Mouse (Mus musculus) embryonic facial prominence, embryonic 11.5 days (tissue): ENCODE data around the gene Rps6kb2. TPM values are rescaled to one million over a fixed set of nuclear protein-coding genes. Genes with fewer than 3 reads are reported as not detected.
"Not testable (repeated sequence)": the region's sequence is repeated elsewhere in the genome, so short reads cannot be mapped to it uniquely, and the experiment has no call there.

Experiments used
- ATAC-seq: fragments of 200-750 bp; cut with Nextera tagmentation; replicated peaks from 2 replicates; pipeline ENCODE4 v1.8.0; 2017; ENCODE audit warnings: low read depth; ENCODE audit not compliant: insufficient number of reproducible peaks, low FRiP score, low TSS enrichment
- DNase-seq: peaks from one replicate; pipeline ENCODE4 v3.0.0-alpha.2; 2015; ENCODE audit warnings: low spot score
- H3K27ac ChIP-seq: fragments of 300-500 bp; sonication (generic); replicated peaks from 2 replicates; pipeline ENCODE4 v1.5.1; 2014; ENCODE audit warnings: mild to moderate bottlenecking, low read depth, low read length, control low read depth
- H3K27me3 ChIP-seq: fragments of 300-500 bp; sonication (generic); 2 replicates; pipeline ENCODE4 v1.6.1; 2014; ENCODE audit warnings: mild to moderate bottlenecking, low read length, moderate library complexity, mixed read lengths; ENCODE audit not compliant: control insufficient read depth, insufficient read depth
- H3K36me3 ChIP-seq: fragments of 300-500 bp; sonication (generic); replicated peaks from 2 replicates; pipeline ENCODE4 v1.6.1; 2014; ENCODE audit warnings: low read depth, mild to moderate bottlenecking, low read length, moderate library complexity, mixed read lengths; ENCODE audit not compliant: control insufficient read depth, insufficient read depth
- H3K4me1 ChIP-seq: fragments of 300-500 bp; sonication (generic); 2 replicates; pipeline ENCODE4 v1.6.1; 2014; ENCODE audit warnings: low read length, mixed read lengths; ENCODE audit not compliant: control insufficient read depth, insufficient read depth
- H3K4me2 ChIP-seq: fragments of 300-500 bp; sonication (generic); 2 replicates; pipeline ENCODE4 v1.6.1; 2014; ENCODE audit warnings: low read depth, mild to moderate bottlenecking, control low read depth, low read length, moderate library complexity
- H3K4me3 ChIP-seq: fragments of 300-500 bp; sonication (generic); 2 replicates; pipeline ENCODE4 v1.5.1; 2014; ENCODE audit warnings: low read depth, low read length, control low read depth
- H3K9ac ChIP-seq: fragments of 300-500 bp; sonication (generic); replicated peaks from 2 replicates; pipeline ENCODE4 v1.6.1; 2014; ENCODE audit warnings: mild to moderate bottlenecking, control low read depth, low read length
- H3K9me3 ChIP-seq: fragments of 300-500 bp; sonication (generic); replicated peaks from 2 replicates; pipeline ENCODE4 v1.6.1; 2016; ENCODE audit warnings: mild to moderate bottlenecking, low read length, inconsistent platforms, mixed read lengths; ENCODE audit not compliant: control insufficient read depth
- WGBS: fragments of 180-500 bp; shearing (Covaris S2); extraction: QIAGEN DNeasy Blood & Tissue Kit; methylation state at CpG from one replicate; pipeline ENCODE4 v1.1.7; 2014; 5-methylcytosine and 5-hydroxymethylcytosine counted together
- polyA plus RNA-seq: library from polyadenylated mRNA; unstranded; fragments of >200 nt; fragmentation: Nextera tagmentation; extraction: Ambion mirVana; gene quantifications from 2 replicates; pipeline ENCODE4 v1.2.1, GENCODE M21; 2014

Gene Rps6kb2
- polyA plus RNA-seq, 1 experiment from 2014 or later, result 42.3 TPM

- H3K36me3 ChIP-seq, result no peaks in the 10 kb centered on the region
- no peak overlapping the region for H3K9ac ChIP-seq
- ATAC-seq (no peak), DNase-seq (no peak)
- WGBS, result 84% methylated on average over 5 of the region's 5 CpGs
- no peak overlapping the region for H3K27ac ChIP-seq
- no peaks in the 10 kb centered on the region for H3K27me3 ChIP-seq
- no peak overlapping the region for H3K4me2 ChIP-seq
- H3K4me3 ChIP-seq, result no peak overlapping the region
- no peaks in the 10 kb centered on the region for H3K4me1 ChIP-seq
- no peaks in the 10 kb centered on the region for H3K9me3 ChIP-seq
Observed at GRCm38 (mm10) chr19:4137913-4138312, 25.2 kb downstream of the Rps6kb2 start.

DNA sequence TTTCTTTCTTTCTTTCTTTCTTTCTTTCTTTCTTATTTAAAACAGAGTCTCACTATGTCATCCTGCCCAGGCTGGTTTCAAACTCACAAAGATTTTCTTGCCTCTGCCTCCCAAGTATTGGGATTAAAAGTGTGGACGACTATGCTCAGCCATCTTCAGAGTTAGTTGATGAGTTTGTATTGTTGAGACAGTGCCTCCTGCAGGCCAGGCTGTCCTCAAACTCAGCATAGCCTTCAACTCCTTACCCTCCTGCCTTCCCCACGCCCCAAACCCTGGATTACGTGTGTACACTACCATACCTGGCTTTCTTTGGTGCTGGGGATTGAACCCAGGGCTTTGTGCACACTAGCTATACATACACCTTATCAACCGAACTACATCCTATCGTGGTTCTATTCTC lies 26.7 kb downstream of the Rps6kb2 start:
- ATAC-seq (no peak), DNase-seq (no peak)
- Histone ChIP-seq H3K27me3 (no peaks in the 10 kb centered on the region), H3K4me3 (no peak overlapping the region), H3K4me2 (no peak overlapping the region), H3K9me3 (no peaks in the 10 kb centered on the region), H3K9ac (no peak overlapping the region), H3K27ac (no peak overlapping the region), H3K36me3 (no peaks in the 10 kb centered on the region), H3K4me1 (no peaks in the 10 kb centered on the region)
- WGBS, result 71% methylated on average over 5 of the region's 5 CpGs

- H3K9ac ChIP-seq, ATAC-seq, H3K36me3 ChIP-seq, H3K4me2 ChIP-seq, H3K9me3 ChIP-seq, DNase-seq, H3K27ac ChIP-seq, H3K27me3 ChIP-seq, H3K4me3 ChIP-seq, H3K4me1 ChIP-seq: not testable (repeated sequence)
- 27% methylated on average over 8 of the region's 8 CpGs for WGBS
Observed at GRCm38 (mm10) chr19:4135963-4136345, 27.2 kb downstream of the Rps6kb2 start.

- not testable (repeated sequence) for H3K4me3 ChIP-seq, H3K9me3 ChIP-seq, H3K4me1 ChIP-seq, DNase-seq, H3K9ac ChIP-seq, H3K4me2 ChIP-seq, H3K36me3 ChIP-seq, H3K27me3 ChIP-seq, H3K27ac ChIP-seq, ATAC-seq
- 78% methylated on average over 6 of the region's 6 CpGs for WGBS
Observed at GRCm38 (mm10) chr19:4135229-4135962, 27.8 kb downstream of the Rps6kb2 start.

- H3K36me3 ChIP-seq, result no peaks in the 10 kb centered on the region
- WGBS, result 81% methylated on average over 4 of the region's 4 CpGs
- DNase-seq, result no peak
- H3K27me3 ChIP-seq, result no peaks in the 10 kb centered on the region
- no peaks in the 10 kb centered on the region for H3K4me1 ChIP-seq
- no peaks in the 10 kb centered on the region for H3K9me3 ChIP-seq
- H3K4me2 ChIP-seq, result no peak overlapping the region
- no peak overlapping the region for H3K9ac ChIP-seq
- no peak overlapping the region for H3K4me3 ChIP-seq
- no peak overlapping the region for H3K27ac ChIP-seq
- ATAC-seq, result no peak
Observed at GRCm38 (mm10) chr19:4134354-4134753, 28.8 kb downstream of the Rps6kb2 start.

- Histone ChIP-seq H3K27me3 (no peaks in the 10 kb centered on the region), H3K4me2 (no peak overlapping the region), H3K4me1 (peaks cover under 1% of the 10 kb centered on the region), H3K4me3 (no peak overlapping the region), H3K9me3 (no peaks in the 10 kb centered on the region), H3K9ac (no peak overlapping the region), H3K27ac (no peak overlapping the region), H3K36me3 (no peaks in the 10 kb centered on the region)
- DNase-seq, result no peak
- ATAC-seq, result no peak
- WGBS, result 88% methylated on average over 2 of the region's 2 CpGs
Observed at GRCm38 (mm10) chr19:4131768-4132167, 31.4 kb downstream of the Rps6kb2 start.

DNA sequence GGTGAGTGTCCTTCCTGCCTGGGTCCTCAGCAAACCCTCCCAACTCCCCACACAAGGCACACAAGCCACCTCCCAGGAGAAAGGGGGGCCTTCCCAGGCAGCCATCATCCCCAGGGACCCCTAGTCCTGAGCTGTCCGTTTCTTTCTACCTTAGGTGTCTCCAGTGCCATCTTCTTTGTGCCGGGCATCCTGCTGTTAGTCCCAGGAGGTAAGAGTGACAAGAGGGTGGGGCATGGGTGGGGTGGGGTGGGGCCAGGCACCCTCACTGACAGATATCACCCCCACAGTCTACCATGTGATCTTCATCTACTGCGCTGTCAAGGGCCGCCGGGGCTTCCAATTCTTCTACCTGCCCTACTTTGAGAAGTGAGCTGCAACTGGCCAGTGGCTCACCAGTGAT lies 32.1 kb downstream of the Rps6kb2 start:
- whole genome bisulfite sequencing, result 94% methylated on average over 5 of the region's 5 CpGs
- Histone ChIP-seq H3K27me3 (no peaks in the 10 kb centered on the region), H3K4me2 (no peak overlapping the region), H3K36me3 (no peaks in the 10 kb centered on the region), H3K4me3 (no peak overlapping the region), H3K9me3 (no peaks in the 10 kb centered on the region), H3K4me1 (peaks cover 2% of the 10 kb centered on the region), H3K9ac (no peak overlapping the region), H3K27ac (no peak overlapping the region)
- ATAC-seq, result no peak
- DNase-seq, result no peak

DNA sequence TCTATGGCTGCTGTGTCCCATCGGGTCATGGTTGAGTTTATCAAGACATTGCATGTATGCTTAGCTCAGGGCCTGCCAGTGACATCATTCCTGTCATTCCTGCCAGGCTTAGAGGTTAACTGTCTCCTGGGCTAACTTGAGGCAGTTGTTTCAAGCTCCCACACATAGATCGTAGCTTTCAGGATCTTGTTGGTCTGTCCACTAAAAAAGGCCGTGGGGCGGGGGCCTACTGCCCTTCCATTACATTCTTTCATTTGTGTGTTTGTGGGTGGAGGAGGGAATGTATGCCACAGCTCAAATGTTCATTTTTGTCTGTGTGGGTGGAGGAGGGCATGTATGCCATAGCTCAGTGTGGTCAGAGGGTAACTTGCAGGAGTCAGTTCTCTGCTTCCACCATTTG lies 33.0 kb downstream of the Rps6kb2 start:
- H3K36me3 ChIP-seq, result no peaks in the 10 kb centered on the region
- no peak overlapping the region for H3K4me3 ChIP-seq
- ATAC-seq, result no peak
- DNase-seq, result no peak
- no peaks in the 10 kb centered on the region for H3K27me3 ChIP-seq
- H3K9ac ChIP-seq, result no peak overlapping the region
- 93% methylated on average over 4 of the region's 4 CpGs for WGBS
- no peaks in the 10 kb centered on the region for H3K9me3 ChIP-seq
- no peak overlapping the region for H3K27ac ChIP-seq
- H3K4me1 ChIP-seq, result peaks cover 2% of the 10 kb centered on the region
- no peak overlapping the region for H3K4me2 ChIP-seq
